33 mouse cellular contexts compared by ENCODE assay signal in the genomic region with DNA sequence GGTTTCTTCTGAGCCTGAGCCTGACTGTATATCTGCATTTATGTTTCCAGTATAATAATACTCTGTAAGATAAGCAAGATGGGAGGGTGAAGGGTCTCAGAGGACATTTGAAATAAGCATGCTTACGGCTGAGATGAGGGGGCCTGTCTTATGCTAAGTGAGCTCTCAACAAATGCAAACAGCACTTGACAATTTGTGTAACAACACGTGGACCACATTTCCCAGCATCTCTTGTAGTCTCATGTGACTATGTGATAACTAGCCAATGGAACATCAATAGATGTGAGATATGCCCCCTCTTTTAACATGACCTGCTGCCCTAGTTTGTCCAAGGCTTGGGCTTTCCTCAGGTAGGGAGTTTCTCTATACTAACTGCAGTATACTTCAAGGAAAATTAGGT.
"Had no signal": no experiment of that assay in that cellular context is flagged by ENCODE, and none has a peak within 500 bp of the region (broad histone marks: within the 10 kb centered on the region; RNA-seq: fewer than 3 reads in every experiment).

No protein-coding gene starts in this region.

- H3K27me3 ChIP-seq: heart, embryonic 12.5 days; heart, embryonic 13.5 days; heart, embryonic 15.5 days; hindbrain, embryonic 12.5 days; hindbrain, embryonic 13.5 days; hindbrain, embryonic 15.5 days; intestine, embryonic 15.5 days; kidney, embryonic 15.5 days had no signal

- ATAC-seq: hindbrain, embryonic 16.5 days; inflammation-experienced regulatory T-cells, adult 6 months; intestine, embryonic 15.5 days; intestine, embryonic 16.5 days; intestine, postnatal 0 days had no signal

- H3K4me1 ChIP-seq: heart, embryonic 12.5 days; heart, embryonic 13.5 days; heart, embryonic 15.5 days; hindbrain, embryonic 10.5 days; hindbrain, embryonic 12.5 days; hindbrain, embryonic 13.5 days; hindbrain, embryonic 15.5 days; intestine, embryonic 15.5 days; kidney, embryonic 15.5 days had no signal

- H3K4me3 ChIP-seq: heart, embryonic 12.5 days; heart, embryonic 13.5 days; heart, embryonic 15.5 days; hindbrain, embryonic 10.5 days; hindbrain, embryonic 12.5 days; hindbrain, embryonic 13.5 days; hindbrain, embryonic 15.5 days; intestine, embryonic 15.5 days; kidney, embryonic 15.5 days; layer of hippocampus, adult 2 months; left cerebral cortex, adult 2 months had no signal

- H3K36me3 ChIP-seq: heart, embryonic 12.5 days; heart, embryonic 13.5 days; heart, embryonic 15.5 days; hindbrain, embryonic 10.5 days; hindbrain, embryonic 12.5 days; hindbrain, embryonic 13.5 days; hindbrain, embryonic 15.5 days; intestine, embryonic 15.5 days; kidney, embryonic 15.5 days had no signal

- H3K27ac ChIP-seq: heart, embryonic 13.5 days; heart, embryonic 15.5 days; hindbrain, embryonic 10.5 days; hindbrain, embryonic 12.5 days; hindbrain, embryonic 13.5 days; hindbrain, embryonic 14.5 days; hindbrain, embryonic 15.5 days; intestine, embryonic 15.5 days; kidney, embryonic 15.5 days; kidney, postnatal 0 days; layer of hippocampus, adult 2 months; left cerebral cortex, adult 2 months had no signal

- H3K9ac ChIP-seq: heart, embryonic 12.5 days; heart, embryonic 13.5 days; heart, embryonic 15.5 days; hindbrain, embryonic 12.5 days; hindbrain, embryonic 13.5 days; hindbrain, embryonic 14.5 days; hindbrain, embryonic 15.5 days; intestine, embryonic 15.5 days; kidney, embryonic 15.5 days had no signal

- H3K4me2 ChIP-seq: heart, embryonic 11.5 days; heart, embryonic 12.5 days; heart, embryonic 13.5 days; heart, embryonic 15.5 days; hindbrain, embryonic 12.5 days; hindbrain, embryonic 13.5 days; hindbrain, embryonic 14.5 days; hindbrain, embryonic 15.5 days; intestine, embryonic 15.5 days; kidney, embryonic 15.5 days had no signal

- H3K9me3 ChIP-seq: heart, embryonic 13.5 days; heart, embryonic 15.5 days; hindbrain, embryonic 10.5 days; hindbrain, embryonic 12.5 days; hindbrain, embryonic 13.5 days; hindbrain, embryonic 15.5 days; intestine, embryonic 15.5 days; kidney, embryonic 15.5 days had no signal

- DNase-seq: heart, postnatal 10 days; heart, postnatal 14 days; heart, postnatal 36 days; kidney, adult 11 months; kidney, adult 18-20 months; kidney, adult 2 months; kidney, adult 8-10 months; kidney, adult 9 months; kidney, postnatal 10 days; kidney, postnatal 14 days; kidney, postnatal 25 days; kidney, postnatal 36 days; kidney, postnatal 4 days; layer of hippocampus, adult 9-11 months; layer of hippocampus, postnatal 36 days had no signal
